Comparison of ENCODE assay signal across 20 mouse cellular contexts in genomic region chr17:61127767-61128166, GRCm38 (mm10).
"Had no signal": no experiment of that assay in that cellular context is flagged by ENCODE, and none has a peak within 500 bp of the region (broad histone marks: within the 10 kb centered on the region; RNA-seq: fewer than 3 reads in every experiment).

No protein-coding gene starts in this region.

- H3K36me3 ChIP-seq: lung, embryonic 15.5 days; midbrain, embryonic 10.5 days; midbrain, embryonic 12.5 days; neural tube, embryonic 13.5 days; neural tube, embryonic 15.5 days had no signal

- ATAC-seq: lung, postnatal 0 days; midbrain, embryonic 16.5 days had no signal

- H3K9me3 ChIP-seq: lung, embryonic 15.5 days; midbrain, embryonic 10.5 days; midbrain, embryonic 12.5 days; neural tube, embryonic 13.5 days; neural tube, embryonic 15.5 days had no signal

- H3K4me3 ChIP-seq: lung, embryonic 15.5 days; midbrain, embryonic 10.5 days; midbrain, embryonic 12.5 days; myocyte; neural tube, embryonic 13.5 days; neural tube, embryonic 15.5 days had no signal

- H3K4me2 ChIP-seq: lung, embryonic 15.5 days; midbrain, embryonic 12.5 days; neural tube, embryonic 13.5 days; neural tube, embryonic 15.5 days had no signal

- H3K27ac ChIP-seq: lung, embryonic 15.5 days; midbrain, embryonic 10.5 days; midbrain, embryonic 12.5 days; neural tube, embryonic 13.5 days; neural tube, embryonic 15.5 days had no signal

- DNase-seq: lung, adult 18-20 months; lung, postnatal 14 days; lung, postnatal 4 days; midbrain, embryonic 14.5 days; retina, postnatal 1 day; right cerebral cortex, adult 18-20 months; right cerebral cortex, postnatal 25 days; right cerebral cortex, postnatal 4 days; spleen, adult 18-20 months; thymus, adult 18-20 months; thymus, postnatal 14 days; thymus, postnatal 36 days had no signal

- H3K4me1 ChIP-seq: lung, embryonic 15.5 days; midbrain, embryonic 10.5 days; midbrain, embryonic 12.5 days; neural tube, embryonic 13.5 days; neural tube, embryonic 15.5 days had no signal

- H3K27me3 ChIP-seq: lung, embryonic 15.5 days; midbrain, embryonic 12.5 days; neural tube, embryonic 13.5 days; neural tube, embryonic 15.5 days had no signal

- H3K9ac ChIP-seq: lung, embryonic 15.5 days; midbrain, embryonic 12.5 days; neural tube, embryonic 13.5 days; neural tube, embryonic 15.5 days had no signal
